Mouse (Mus musculus) myocyte (in vitro differentiated cells): ENCODE data around the gene Idh2.
"Not testable (repeated sequence)": the region's sequence is repeated elsewhere in the genome, so short reads cannot be mapped to it uniquely, and the experiment has no call there.

ENCODE experiments used
- CEBPB ChIP-seq: IDR thresholded peaks from 2 replicates; pipeline ENCODE4 v1.6.1; 2011; ENCODE audit warnings: mild to moderate bottlenecking, moderate library complexity; ENCODE audit not compliant: poor library complexity, insufficient read depth, severe bottlenecking
- E2F4 ChIP-seq: IDR thresholded peaks from one replicate; pipeline ENCODE4 v1.6.1; 2011; ENCODE audit warnings: mild to moderate bottlenecking, control low read depth, moderate library complexity; ENCODE audit not compliant: insufficient read depth
- MAX ChIP-seq: IDR thresholded peaks from one replicate; pipeline ENCODE4 v1.6.1; 2011; ENCODE audit warnings: low read depth, mild to moderate bottlenecking, control low read depth
- MYOD1 ChIP-seq, 3 experiments: IDR thresholded peaks; one replicate each; pipeline ENCODE4 v1.6.1; 2011; ENCODE audit warnings: control low read depth in 2 of 3, low read depth in 2 of 3, mild to moderate bottlenecking in 2 of 3, moderate library complexity in 1 of 3; ENCODE audit not compliant: insufficient read length in 2 of 3, control insufficient read depth in 1 of 3
- POLR2A ChIP-seq: IDR thresholded peaks from one replicate; pipeline ENCODE4 v1.6.1; 2011; ENCODE audit warnings: low read depth, mild to moderate bottlenecking, control low read depth, moderate library complexity; ENCODE audit not compliant: insufficient read length
- POLR2AphosphoS2 ChIP-seq: IDR thresholded peaks from one replicate; pipeline ENCODE4 v1.6.1; 2011; ENCODE audit warnings: low read depth, control low read depth; ENCODE audit not compliant: insufficient read length
- SRF ChIP-seq: IDR thresholded peaks from one replicate; pipeline ENCODE4 v1.6.1; 2011; ENCODE audit warnings: low read depth; ENCODE audit not compliant: control insufficient read depth, insufficient read length
- TCF12 ChIP-seq: IDR thresholded peaks from one replicate; pipeline ENCODE4 v1.6.1; 2011; ENCODE audit warnings: mild to moderate bottlenecking, control low read depth; ENCODE audit not compliant: poor library complexity, insufficient read depth, severe bottlenecking
- USF1 ChIP-seq: IDR thresholded peaks from one replicate; pipeline ENCODE4 v1.6.1; 2011; ENCODE audit warnings: low read depth, mild to moderate bottlenecking, control low read depth, moderate library complexity

GRCm38 (mm10) chr7:80131315-80131714 is 16.1 kb upstream of the Idh2 start:
- TF ChIP-seq POLR2A; CEBPB; SRF; E2F4; POLR2AphosphoS2; MAX; USF1; TCF12; MYOD1 (IDR thresholded peaks at IDR 0.05; ENCODE audit: control insufficient read depth in 1 of 3, insufficient read length in 2 of 3, low read depth in 2 of 3): not testable (repeated sequence)
